Mouse (Mus musculus) limb, embryonic 14.5 days (tissue): Measurements from ENCODE around the gene Usp33. TPM values are rescaled to one million over a fixed set of nuclear protein-coding genes. Genes with fewer than 3 reads are reported as not detected.
"Not testable (repeated sequence)": the region's sequence is repeated elsewhere in the genome, so short reads cannot be mapped to it uniquely, and the experiment has no call there.

Source experiments
- ATAC-seq: fragments of 200-750 bp; cut with Nextera tagmentation; 2 replicates; pipeline ENCODE4 v1.8.0; 2017; ENCODE audit warnings: low read depth, moderate number of reproducible peaks, moderate TSS enrichment; ENCODE audit not compliant: low FRiP score
- DNase-seq: peaks from one replicate; pipeline ENCODE4 v3.0.0-alpha.2; 2015; ENCODE audit warnings: low spot score
- H3K27ac ChIP-seq: fragments of 300-500 bp; sonication (generic); replicated peaks from 2 replicates; pipeline ENCODE4 v1.5.1; 2014; ENCODE audit warnings: low read depth, mild to moderate bottlenecking, low read length, moderate library complexity, mixed read lengths
- H3K27me3 ChIP-seq: fragments of 300-500 bp; sonication (generic); 2 replicates; pipeline ENCODE4 v1.6.1; 2014; ENCODE audit warnings: low read length, mixed read lengths; ENCODE audit not compliant: control insufficient read depth, insufficient read depth
- H3K36me3 ChIP-seq: fragments of 300-500 bp; sonication (generic); 2 replicates; pipeline ENCODE4 v1.6.1; 2014; ENCODE audit warnings: mild to moderate bottlenecking, low read length, moderate library complexity, mixed read lengths; ENCODE audit not compliant: control insufficient read depth, insufficient read depth
- H3K4me1 ChIP-seq: fragments of 300-500 bp; sonication (generic); 2 replicates; pipeline ENCODE4 v1.6.1; 2014; ENCODE audit warnings: antibody characterized with exemption, low read length, mixed read lengths; ENCODE audit not compliant: control insufficient read depth, insufficient read depth
- H3K4me2 ChIP-seq: fragments of 300-500 bp; sonication (generic); replicated peaks from 2 replicates; pipeline ENCODE4 v1.6.1; 2014; ENCODE audit warnings: low read depth, mild to moderate bottlenecking, low read length, moderate library complexity; ENCODE audit not compliant: severe bottlenecking
- H3K4me3 ChIP-seq: fragments of 300-500 bp; sonication (generic); replicated peaks from 2 replicates; pipeline ENCODE4 v1.5.1; 2014; ENCODE audit warnings: low read length
- H3K9ac ChIP-seq: fragments of 300-500 bp; sonication (generic); 2 replicates; pipeline ENCODE4 v1.6.1; 2014; ENCODE audit warnings: mild to moderate bottlenecking, low read depth, low read length, moderate library complexity; ENCODE audit not compliant: severe bottlenecking
- H3K9me3 ChIP-seq: fragments of 300-500 bp; sonication (generic); 2 replicates; pipeline ENCODE4 v1.6.1; 2016; ENCODE audit warnings: low read length; ENCODE audit not compliant: control insufficient read depth
- POLR2A ChIP-seq: fragments of 200-500 bp; IDR thresholded peaks from 2 replicates; pipeline ENCODE4 v1.8.0; 2012; ENCODE audit warnings: inconsistent platforms, mild to moderate bottlenecking, moderate library complexity, borderline replicate concordance; ENCODE audit not compliant: insufficient read depth, insufficient read length; ENCODE audit errors: extremely low read depth
- WGBS: fragments of 180-500 bp; shearing (Covaris S2); extraction: QIAGEN DNeasy Blood & Tissue Kit; methylation state at CpG from one replicate; pipeline ENCODE4 v1.1.7; 2014; 5-methylcytosine and 5-hydroxymethylcytosine counted together
- polyA plus RNA-seq, 2 experiments: library from polyadenylated mRNA; depleted of rRNA in 1 of 2; stranded (reverse) in 1 of 2; unstranded in 1 of 2; fragments of >200 nt; fragmentation: Nextera tagmentation in 1 of 2; extraction: Ambion mirVana in 1 of 2; gene quantifications; 2 replicates each; pipeline versions ENCODE4 v1.2.1 to v1.2.3; 2012 to 2014

The Usp33 gene
- polyA plus RNA-seq, 2 experiments = 44.9 to 54.9 TPM

GRCm38 (mm10) chr3:152305080-152305479, 41.2 kb upstream of the Usp33 start:
- ATAC-seq = no peak
- WGBS = 79% methylated on average over 8 of the region's 8 CpGs

GRCm38 (mm10) chr3:152305971-152306370, 40.3 kb upstream of the Usp33 start:
- 83% methylated on average over 4 of the region's 4 CpGs for WGBS
- ATAC-seq = no peak

More at GRCm38 (mm10) chr3:152305080-152305479, 41.2 kb upstream of the Usp33 start:
- Histone ChIP-seq H3K9me3 (no peaks in the 10 kb centered on the region), H3K9ac (no peak overlapping the region), H3K4me2 (no peak overlapping the region), H3K4me1 (peaks cover 10% of the 10 kb centered on the region; the same call in 1 of the 2 replicates), H3K27me3 (no peaks in the 10 kb centered on the region), H3K36me3 (peaks cover 19% of the 10 kb centered on the region), H3K27ac (no peak overlapping the region), H3K4me3 (no peak overlapping the region)
- no peak for DNase-seq
- TF ChIP-seq POLR2A = no peak

GRCm38 (mm10) chr3:152308485-152309249, 37.6 kb upstream of the Usp33 start:
- H3K27ac ChIP-seq = 0 out of 2 replicates have a peak overlapping the region, but pooled peaks have one; percentile 3
- H3K27me3 ChIP-seq = no peaks in the 10 kb centered on the region

More at GRCm38 (mm10) chr3:152305971-152306370, 40.3 kb upstream of the Usp33 start:
- Histone ChIP-seq H3K9me3 (no peaks in the 10 kb centered on the region), H3K4me2 (no peak overlapping the region), H3K4me3 (no peak overlapping the region), H3K36me3 (peaks cover 19% of the 10 kb centered on the region), H3K27ac (no peak overlapping the region), H3K9ac (no peak overlapping the region), H3K4me1 (peaks cover 10% of the 10 kb centered on the region; the same call in 1 of the 2 replicates), H3K27me3 (no peaks in the 10 kb centered on the region)
- no peak for TF ChIP-seq POLR2A
- DNase-seq = no peak

GRCm38 (mm10) chr3:152309250-152309645, 37.0 kb upstream of the Usp33 start:
- ATAC-seq (no peak), DNase-seq (no peak)
- Histone ChIP-seq H3K27me3 (no peaks in the 10 kb centered on the region), H3K4me3 (no peak overlapping the region), H3K27ac (no peak overlapping the region), H3K9me3 (no peaks in the 10 kb centered on the region), H3K36me3 (peaks cover 31% of the 10 kb centered on the region), H3K4me2 (no peak overlapping the region), H3K9ac (no peak overlapping the region), H3K4me1 (0 out of 2 replicates have a peak, but pooled peaks cover 5% of the 10 kb centered on the region)
- no peak for TF ChIP-seq POLR2A
- WGBS = 91% methylated on average over 9 of the region's 9 CpGs

More at GRCm38 (mm10) chr3:152308485-152309249, 37.6 kb upstream of the Usp33 start:
- 34% methylated on average over 10 of the region's 10 CpGs for WGBS
- Histone ChIP-seq H3K4me3 (no peak overlapping the region), H3K9ac (no peak overlapping the region), H3K36me3 (peaks cover 31% of the 10 kb centered on the region), H3K9me3 (no peaks in the 10 kb centered on the region), H3K4me2 (no peak overlapping the region), H3K4me1 (peaks cover 10% of the 10 kb centered on the region; the same call in 1 of the 2 replicates)
- no peak for TF ChIP-seq POLR2A
- peak; percentile 42 for DNase-seq
- peak; percentile 31; the same call in 1 of the 2 replicates for ATAC-seq

- H3K4me1 ChIP-seq, H3K27me3 ChIP-seq, H3K9ac ChIP-seq, H3K4me3 ChIP-seq, H3K4me2 ChIP-seq, DNase-seq, H3K27ac ChIP-seq, H3K9me3 ChIP-seq, ATAC-seq: not testable (repeated sequence)
- 82% methylated on average over 14 of the region's 14 CpGs for WGBS
- peaks cover 12% of the 10 kb centered on the region for H3K36me3 ChIP-seq
Observed at GRCm38 (mm10) chr3:152314666-152315065, 31.6 kb upstream of the Usp33 start.
